Mouse (Mus musculus) adrenal gland, postnatal 4 days (tissue): ENCODE results near the gene Traf3. TPM values are rescaled to one million over a fixed set of nuclear protein-coding genes. Genes with fewer than 3 reads are reported as not detected.

Experiments
- DNase-seq, 2 experiments: peaks; one replicate each; pipeline ENCODE4 v3.0.0; 2021 to 2022; ENCODE audit warnings: low spot score in 2 of 2, mixed read lengths in 2 of 2
- long read RNA-seq, 2 experiments: library from polyadenylated mRNA; stranded (forward); transcript quantifications; one replicate each; pipeline ENCODE4 v2.0.0; 2021
- total RNA-seq, 2 experiments: library from RNA; stranded (reverse); gene quantifications; 2 replicates each; pipeline ENCODE4 v1.2.3; 2021

Gene Traf3
- total RNA-seq: 10 to 100 TPM; 31.5 to 34.5 TPM
- long read RNA-seq, experiment 1, partial matches to known transcripts: 0 of 7 reads
- long read RNA-seq, experiment 1, other reads (novel, unspliced or antisense): 7 of 7 reads
- long read RNA-seq, experiment 2, full-length matches to known transcripts: 1 of 11 reads
- long read RNA-seq, experiment 2, partial matches to known transcripts: 2 of 11 reads
- long read RNA-seq, experiment 2, other reads (novel, unspliced or antisense): 8 of 11 reads

- DNase-seq: peak; percentile 47 to 50
Measured at GRCm38 (mm10) chr12:111165831-111166591, at the start of gene Traf3. Gene Traf3 (plus strand): TSS chr12:111166370.

DNA sequence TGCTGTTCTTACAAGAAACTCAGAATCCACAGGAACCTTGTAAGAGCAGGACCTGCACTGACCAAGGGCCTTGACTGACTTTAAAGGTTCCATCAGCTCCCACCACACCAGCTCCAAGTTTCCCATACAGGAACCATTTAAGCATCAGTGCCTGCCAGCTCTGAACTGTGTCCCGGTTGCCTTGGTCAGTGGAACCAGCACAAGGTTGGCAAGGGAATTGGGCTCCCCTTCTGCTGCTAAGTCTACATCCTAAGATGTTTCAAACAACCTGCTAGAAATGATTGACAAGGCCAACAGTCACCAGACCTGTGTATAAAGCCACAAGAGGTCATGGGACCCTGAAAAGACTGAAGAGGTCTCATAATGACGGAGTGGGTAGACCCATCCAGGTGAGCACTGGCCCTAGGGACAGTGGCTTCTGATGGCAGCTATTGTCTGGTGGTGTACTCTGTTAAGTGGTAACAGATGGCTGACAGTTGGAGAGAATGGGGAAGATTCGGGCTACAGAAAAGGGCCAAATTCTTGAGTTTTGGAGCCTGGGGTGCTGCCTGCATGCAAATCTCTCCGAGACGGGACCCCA, 46.6 kb upstream of the Traf3 start:
- no peak for DNase-seq

GRCm38 (mm10) chr12:111120976-111121645, 45.1 kb upstream of the Traf3 start:
- DNase-seq: no peak

DNA sequence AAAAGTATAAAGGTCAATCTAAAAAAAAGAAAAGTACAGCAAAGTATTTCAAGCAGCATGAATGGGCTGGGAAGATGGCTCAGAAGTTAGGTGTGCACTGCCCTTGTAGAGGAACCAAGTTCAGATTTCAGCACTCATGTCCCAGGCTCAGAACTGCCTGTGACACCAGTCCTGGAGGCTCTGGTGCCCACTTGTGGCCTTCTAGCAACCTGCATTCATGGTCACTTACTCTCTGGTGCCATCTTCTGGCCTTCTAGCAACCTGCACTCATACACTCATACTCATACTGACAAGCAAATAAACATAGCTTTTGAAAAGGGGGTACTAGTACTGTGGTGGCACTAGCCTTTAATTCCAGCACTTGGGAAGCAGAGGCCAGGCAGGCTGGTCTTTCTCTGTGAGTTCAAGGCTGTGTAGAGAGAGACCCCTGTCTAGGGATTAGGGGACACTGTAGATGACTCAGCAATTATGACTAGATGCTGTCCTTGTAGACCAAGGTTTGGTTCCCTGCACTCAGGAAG, 43.8 kb upstream of the Traf3 start:
- no peak for DNase-seq

GRCm38 (mm10) chr12:111124601-111125260, 41.4 kb upstream of the Traf3 start:
- no peak for DNase-seq

- no peak for DNase-seq
Measured at GRCm38 (mm10) chr12:111125666-111126065, 40.5 kb upstream of the Traf3 start.

GRCm38 (mm10) chr12:111134169-111134568, 32.0 kb upstream of the Traf3 start:
- no peak for DNase-seq

DNA sequence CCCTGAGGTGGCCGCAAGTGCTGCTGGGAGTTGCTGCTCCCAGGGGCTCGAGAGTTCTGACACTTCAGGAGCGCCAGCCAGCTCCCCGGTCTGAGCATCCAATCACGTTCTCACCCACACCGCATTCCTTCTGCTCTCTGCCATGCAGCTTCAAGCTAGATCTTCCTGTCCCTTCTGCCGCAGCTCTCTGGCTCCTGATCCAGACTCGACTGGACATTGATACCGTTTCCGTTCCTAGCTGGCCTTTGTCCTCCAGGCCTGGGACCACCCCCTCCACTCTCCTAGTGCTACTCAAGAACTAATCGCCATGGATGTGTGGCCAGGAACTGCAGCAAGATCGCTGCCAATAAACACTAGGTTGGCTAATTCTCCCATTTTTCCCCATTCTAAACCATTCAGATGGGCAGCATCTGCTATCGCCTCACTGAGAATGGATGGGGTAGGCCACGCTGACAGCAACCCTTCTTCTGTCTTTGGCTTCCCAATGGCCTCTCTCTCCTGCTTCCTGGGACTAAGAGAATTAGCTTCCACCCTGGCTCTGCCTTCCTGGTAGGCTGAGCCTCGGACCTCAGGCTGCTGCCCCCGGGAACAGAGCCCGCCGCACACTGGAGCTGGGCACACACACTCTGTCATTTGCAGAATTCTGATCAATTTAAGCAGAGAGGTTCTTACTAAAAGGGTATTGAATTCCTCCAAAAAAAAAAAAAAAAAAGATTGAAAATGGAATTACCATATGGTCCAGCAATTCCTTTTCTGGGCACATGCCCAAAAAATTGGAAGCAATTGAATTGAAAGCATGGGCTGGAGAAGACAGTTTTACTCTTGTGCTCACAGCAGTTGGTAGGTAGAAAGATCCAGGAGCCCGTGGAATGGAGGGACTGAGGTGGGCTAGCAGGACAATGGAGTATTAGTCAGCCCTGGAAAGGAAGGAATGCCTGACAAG, 31.1 kb upstream of the Traf3 start:
- no peak for DNase-seq

GRCm38 (mm10) chr12:111135953-111136352, 30.2 kb upstream of the Traf3 start:
- no peak for DNase-seq

DNA sequence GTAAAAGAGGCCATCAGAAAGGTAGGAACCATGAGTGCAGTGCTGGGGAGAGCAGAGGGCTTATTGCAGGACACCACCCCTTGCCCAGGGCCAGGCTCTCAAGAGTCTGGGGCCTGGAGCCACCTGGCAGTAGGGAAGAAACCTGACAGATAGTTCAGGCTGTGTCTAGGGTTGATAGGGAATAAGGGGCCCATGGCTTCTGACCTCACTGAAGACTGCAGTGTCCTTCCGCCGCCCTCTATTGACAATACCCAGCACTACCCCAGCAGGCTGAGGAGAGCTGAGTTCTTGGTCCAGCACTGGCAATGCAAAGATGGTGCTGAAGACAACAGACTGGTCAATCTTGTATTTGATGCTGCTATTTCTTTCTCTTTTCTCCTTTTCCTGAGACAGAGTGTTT, 29.1 kb upstream of the Traf3 start:
- no peak for DNase-seq

- no peak for DNase-seq
Measured at GRCm38 (mm10) chr12:111143005-111143508, 23.1 kb upstream of the Traf3 start.

GRCm38 (mm10) chr12:111143509-111144063, 22.6 kb upstream of the Traf3 start:
- DNase-seq: no peak

GRCm38 (mm10) chr12:111144598-111144997, 21.6 kb upstream of the Traf3 start:
- DNase-seq: no peak

- DNase-seq: no peak
Measured at GRCm38 (mm10) chr12:111145269-111145668, 20.9 kb upstream of the Traf3 start.

- DNase-seq: no peak
Measured at GRCm38 (mm10) chr12:111149495-111150235, 16.5 kb upstream of the Traf3 start.

DNA sequence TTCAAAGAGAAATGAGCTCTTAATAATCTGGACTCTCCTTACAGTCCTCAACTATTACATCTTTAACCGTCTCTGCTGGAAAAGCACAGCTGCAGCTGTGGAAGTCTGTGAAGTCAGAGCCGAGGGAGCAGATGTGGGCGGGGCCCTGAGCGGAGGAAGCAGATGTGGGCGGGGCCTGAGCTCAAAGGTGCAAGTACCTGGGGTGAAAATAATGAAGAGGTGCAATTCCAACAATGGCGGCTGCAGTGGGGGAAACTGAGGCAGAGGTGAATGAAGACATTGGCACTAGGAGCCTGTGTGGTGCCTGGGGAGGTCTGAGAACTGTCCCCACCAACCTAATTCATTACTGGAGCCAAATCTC, 16.0 kb upstream of the Traf3 start:
- no peak for DNase-seq

DNA sequence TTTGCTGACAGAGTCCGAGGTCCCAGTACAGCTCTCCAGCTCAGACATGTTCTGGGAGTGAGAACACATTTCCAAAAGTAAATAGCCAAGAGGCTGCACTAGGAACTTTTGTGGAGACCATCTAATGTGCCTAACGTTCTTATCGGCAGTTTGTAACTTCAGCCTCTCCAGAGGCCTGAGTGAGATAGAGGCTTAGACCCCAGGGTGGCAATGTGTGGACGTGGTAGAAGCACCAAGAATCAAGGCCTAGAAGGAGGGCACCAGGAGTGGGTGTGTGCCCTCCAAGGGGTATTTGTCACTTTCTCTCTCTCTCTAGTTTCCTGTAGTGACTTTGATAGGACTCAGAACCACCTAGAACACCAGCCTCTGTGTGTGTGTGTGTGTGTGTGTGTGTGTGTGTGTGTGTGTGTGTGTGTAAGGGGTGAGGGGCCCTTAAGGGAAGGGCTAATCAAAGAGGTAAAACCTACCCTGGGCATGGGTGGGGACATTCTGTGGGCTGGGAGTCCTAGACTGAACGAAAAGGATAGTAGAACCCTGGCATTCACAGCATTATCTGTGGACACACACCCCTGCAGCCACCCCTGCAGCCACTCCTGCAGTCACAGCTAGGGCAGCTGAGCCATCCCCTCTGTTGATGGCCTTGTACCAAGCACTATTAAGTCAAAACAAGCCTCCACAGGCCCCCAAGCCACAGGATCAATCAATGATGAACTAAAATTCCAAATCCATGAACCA, 14.6 kb upstream of the Traf3 start:
- DNase-seq: no peak

- DNase-seq: no peak
Measured at GRCm38 (mm10) chr12:111152579-111152978, 13.6 kb upstream of the Traf3 start.
